Mouse (Mus musculus) kidney, postnatal 0 days (tissue): ENCODE results near the gene Zfp385b. TPM values are rescaled to one million over a fixed set of nuclear protein-coding genes. Genes with fewer than 3 reads are reported as not detected.

ENCODE experiments used
- ATAC-seq: fragments of 200-750 bp; cut with Nextera tagmentation; replicated peaks from 2 replicates; pipeline ENCODE4 v1.8.0; 2017; ENCODE audit warnings: low read depth, moderate number of reproducible peaks, moderate TSS enrichment, moderate library complexity; ENCODE audit not compliant: low FRiP score
- DNase-seq: peaks from one replicate; pipeline ENCODE4 v3.0.0-alpha.2; 2016; ENCODE audit warnings: low spot score
- H3K27ac ChIP-seq: fragments of 300-500 bp; sonication (generic); 2 replicates; pipeline ENCODE4 v1.5.1; 2014; ENCODE audit warnings: mild to moderate bottlenecking
- H3K27me3 ChIP-seq: fragments of 300-500 bp; sonication (generic); 2 replicates; pipeline ENCODE4 v1.6.1; 2014; ENCODE audit warnings: low read length, mixed read lengths; ENCODE audit not compliant: insufficient read depth
- H3K36me3 ChIP-seq: fragments of 300-500 bp; sonication (generic); 2 replicates; pipeline ENCODE4 v1.6.1; 2014; ENCODE audit warnings: low read length, mixed read lengths; ENCODE audit not compliant: insufficient read depth
- H3K4me1 ChIP-seq: fragments of 300-500 bp; sonication (generic); replicated peaks from 2 replicates; pipeline ENCODE4 v1.6.1; 2014; ENCODE audit warnings: antibody characterized with exemption, low read length, mixed read lengths; ENCODE audit not compliant: insufficient read depth
- H3K4me2 ChIP-seq: fragments of 300-500 bp; sonication (generic); 2 replicates; pipeline ENCODE4 v1.6.1; 2014; ENCODE audit warnings: mild to moderate bottlenecking, low read length, moderate library complexity, mixed read lengths
- H3K4me3 ChIP-seq: fragments of 300-500 bp; sonication (generic); replicated peaks from 2 replicates; pipeline ENCODE4 v1.5.1; 2014; ENCODE audit warnings: low read depth, low read length
- H3K9ac ChIP-seq: fragments of 300-500 bp; sonication (generic); 2 replicates; pipeline ENCODE4 v1.6.1; 2014; ENCODE audit warnings: low read depth, low read length
- H3K9me3 ChIP-seq: fragments of 300-500 bp; sonication (generic); replicated peaks from 2 replicates; pipeline ENCODE4 v1.6.1; 2016; ENCODE audit warnings: low read length, inconsistent platforms, mixed read lengths
- CTCF ChIP-seq: IDR thresholded peaks from 2 replicates; pipeline ENCODE4 v1.5.1; 2016; ENCODE audit warnings: antibody characterized with exemption, low read depth, mild to moderate bottlenecking, moderate library complexity
- WGBS: fragments of 180-500 bp; shearing (Covaris S2); extraction: QIAGEN DNeasy Blood & Tissue Kit; methylation state at CpG from one replicate; pipeline ENCODE4 v1.1.7; 2014; 5-methylcytosine and 5-hydroxymethylcytosine counted together
- polyA plus RNA-seq: library from polyadenylated mRNA; unstranded; fragments of >200 nt; fragmentation: Nextera tagmentation; extraction: Ambion mirVana; gene quantifications from 2 replicates; pipeline ENCODE4 v1.2.1, GENCODE M21; 2015

Zfp385b gene
- polyA plus RNA-seq, 1 experiment from 2014 or later: 9.9 TPM

- Histone ChIP-seq H3K4me1 (no peaks in the 10 kb centered on the region), H3K4me3 (no peak overlapping the region), H3K4me2 (no peak overlapping the region), H3K27ac (no peak overlapping the region), H3K9me3 (no peaks in the 10 kb centered on the region), H3K36me3 (no peaks in the 10 kb centered on the region), H3K9ac (no peak overlapping the region), H3K27me3 (no peaks in the 10 kb centered on the region)
- ATAC-seq (no peak; the same call in 1 of the 2 replicates), DNase-seq (no peak)
- WGBS: 70% methylated on average over 7 of the region's 7 CpGs
- no peak for TF ChIP-seq CTCF
Observed at GRCm38 (mm10) chr2:77496071-77496470, 323.4 kb downstream of the Zfp385b start.

- Histone ChIP-seq H3K4me1 (no peaks in the 10 kb centered on the region), H3K27me3 (no peaks in the 10 kb centered on the region), H3K4me3 (no peak overlapping the region), H3K4me2 (no peak overlapping the region), H3K9me3 (no peaks in the 10 kb centered on the region), H3K27ac (peak overlapping the region; percentile 59; the same call in 1 of the 2 replicates), H3K9ac (no peak overlapping the region), H3K36me3 (no peaks in the 10 kb centered on the region)
- no peak for TF ChIP-seq CTCF
- DNase-seq: no peak
- ATAC-seq: peak; percentile 71; the same call in 1 of the 2 replicates
- WGBS: 63% methylated on average over 4 of the region's 4 CpGs
Observed at GRCm38 (mm10) chr2:77495344-77495743, 324.1 kb downstream of the Zfp385b start.

- Histone ChIP-seq H3K27ac (no peak overlapping the region), H3K9ac (no peak overlapping the region), H3K9me3 (no peaks in the 10 kb centered on the region), H3K27me3 (no peaks in the 10 kb centered on the region), H3K4me2 (no peak overlapping the region), H3K36me3 (no peaks in the 10 kb centered on the region), H3K4me1 (no peaks in the 10 kb centered on the region), H3K4me3 (no peak overlapping the region)
- WGBS: 81% methylated on average over 8 of the region's 8 CpGs
- ATAC-seq (peak; percentile 85), DNase-seq (peak; percentile 22)
- no peak for TF ChIP-seq CTCF
Observed at GRCm38 (mm10) chr2:77493695-77494094, 325.7 kb downstream of the Zfp385b start.

GRCm38 (mm10) chr2:77487151-77487550 lies 332.3 kb downstream of the Zfp385b start:
- Histone ChIP-seq H3K9me3 (no peaks in the 10 kb centered on the region), H3K9ac (no peak overlapping the region), H3K4me3 (no peak overlapping the region), H3K27me3 (no peaks in the 10 kb centered on the region), H3K4me1 (no peaks in the 10 kb centered on the region), H3K4me2 (no peak overlapping the region), H3K36me3 (no peaks in the 10 kb centered on the region), H3K27ac (no peak overlapping the region)
- WGBS: 91% methylated on average over 8 of the region's 8 CpGs
- ATAC-seq (no peak), DNase-seq (no peak)
- no peak for TF ChIP-seq CTCF

GRCm38 (mm10) chr2:77481274-77481673 lies 338.2 kb downstream of the Zfp385b start:
- no peak for ATAC-seq
- 93% methylated on average over 10 of the region's 10 CpGs for WGBS
- H3K9me3 ChIP-seq: no peaks in the 10 kb centered on the region
- no peak overlapping the region for H3K27ac ChIP-seq
- no peaks in the 10 kb centered on the region for H3K36me3 ChIP-seq
- no peak overlapping the region for H3K4me2 ChIP-seq
- no peak overlapping the region for H3K9ac ChIP-seq
- TF ChIP-seq CTCF: no peak
- H3K4me1 ChIP-seq: no peaks in the 10 kb centered on the region
- no peaks in the 10 kb centered on the region for H3K27me3 ChIP-seq
- no peak for DNase-seq
- H3K4me3 ChIP-seq: no peak overlapping the region

GRCm38 (mm10) chr2:77477536-77477935 lies 341.9 kb downstream of the Zfp385b start:
- no peaks in the 10 kb centered on the region for H3K36me3 ChIP-seq
- H3K9ac ChIP-seq: no peak overlapping the region
- H3K4me2 ChIP-seq: no peak overlapping the region
- H3K27me3 ChIP-seq: no peaks in the 10 kb centered on the region
- 0 out of 2 replicates have a peak, but pooled peaks have one; percentile 63 for ATAC-seq
- no peaks in the 10 kb centered on the region for H3K4me1 ChIP-seq
- 51% methylated on average over 10 of the region's 10 CpGs for WGBS
- TF ChIP-seq CTCF: no peak
- no peak overlapping the region for H3K27ac ChIP-seq
- no peak overlapping the region for H3K4me3 ChIP-seq
- no peak for DNase-seq
- no peaks in the 10 kb centered on the region for H3K9me3 ChIP-seq

- no peak overlapping the region for H3K4me3 ChIP-seq
- H3K4me2 ChIP-seq: no peak overlapping the region
- no peak overlapping the region for H3K27ac ChIP-seq
- no peaks in the 10 kb centered on the region for H3K9me3 ChIP-seq
- 48% methylated on average over 8 of the region's 8 CpGs for WGBS
- no peaks in the 10 kb centered on the region for H3K36me3 ChIP-seq
- DNase-seq (peak; percentile 14), ATAC-seq (peak; percentile 82)
- no peaks in the 10 kb centered on the region for H3K27me3 ChIP-seq
- no peak overlapping the region for H3K9ac ChIP-seq
- peak; percentile 17; the same call in 1 of the 2 replicates for TF ChIP-seq CTCF
- no peaks in the 10 kb centered on the region for H3K4me1 ChIP-seq
Observed at GRCm38 (mm10) chr2:77476444-77476843, 343.0 kb downstream of the Zfp385b start.
